18 mouse cellular contexts compared by ENCODE assay signal in genomic region chr13:111268992-111269391, GRCm38 (mm10). TPM values are rescaled to one million over a fixed set of nuclear protein-coding genes. Genes with fewer than 3 reads are reported as not detected.
"Had no signal": no experiment of that assay in that cellular context is flagged by ENCODE, and none has a peak within 500 bp of the region (broad histone marks: within the 10 kb centered on the region; RNA-seq: fewer than 3 reads in every experiment).

No protein-coding gene starts in this region.

- H3K4me1 ChIP-seq: limb, embryonic 15.5 days; liver, embryonic 12.5 days; neural tube, embryonic 13.5 days had no signal

- DNase-seq: kidney, adult 2 months; kidney, postnatal 14 days; lung, postnatal 4 days; right cerebral cortex, postnatal 4 days; thymus, postnatal 14 days had no signal

- H3K9me3 ChIP-seq: kidney, embryonic 15.5 days; limb, embryonic 15.5 days; liver, embryonic 12.5 days; midbrain, embryonic 12.5 days; neural tube, embryonic 13.5 days; stomach, embryonic 15.5 days had no signal

- H3K36me3 ChIP-seq: kidney, embryonic 15.5 days; limb, embryonic 15.5 days; liver, embryonic 12.5 days; midbrain, embryonic 12.5 days; neural tube, embryonic 13.5 days; stomach, embryonic 15.5 days had no signal

- H3K27ac ChIP-seq: kidney, embryonic 15.5 days; limb, embryonic 15.5 days; liver, embryonic 12.5 days; midbrain, embryonic 12.5 days; neural tube, embryonic 13.5 days; stomach, embryonic 15.5 days had no signal

- H3K27me3 ChIP-seq: kidney, embryonic 15.5 days; limb, embryonic 15.5 days; liver, embryonic 12.5 days; midbrain, embryonic 12.5 days; neural tube, embryonic 13.5 days; stomach, embryonic 15.5 days had no signal

- H3K4me2 ChIP-seq: kidney, embryonic 15.5 days; limb, embryonic 15.5 days; liver, embryonic 12.5 days; midbrain, embryonic 12.5 days; neural tube, embryonic 13.5 days; stomach, embryonic 15.5 days had no signal

- ATAC-seq: liver, embryonic 12.5 days; midbrain, embryonic 16.5 days had no signal

- H3K4me3 ChIP-seq: kidney, embryonic 15.5 days; limb, embryonic 15.5 days; liver, embryonic 12.5 days; midbrain, embryonic 12.5 days; neural tube, embryonic 13.5 days; stomach, embryonic 15.5 days had no signal

- H3K9ac ChIP-seq: kidney, embryonic 15.5 days; limb, embryonic 15.5 days; liver, embryonic 12.5 days; midbrain, embryonic 12.5 days; neural tube, embryonic 13.5 days; stomach, embryonic 15.5 days had no signal

RNA-seq across cellular contexts. Expression of gene Actbl2, which starts 14.2 kb away (rescaled TPM):
- polyA plus RNA-seq: intestine, embryonic 16.5 days; kidney, adult 2 months; kidney, embryonic 15.5 days; large intestine, adult 2 months; limb, embryonic 11.5 days; limb, embryonic 15.5 days; liver, embryonic 12.5 days; liver, embryonic 16.5 days; lung, postnatal 0 days; midbrain, embryonic 12.5 days; midbrain, embryonic 16.5 days; neural tube, embryonic 13.5 days; spleen, adult 2 months had no signal
